ENCODE assay signal across 26 mouse cellular contexts in the genomic region with DNA sequence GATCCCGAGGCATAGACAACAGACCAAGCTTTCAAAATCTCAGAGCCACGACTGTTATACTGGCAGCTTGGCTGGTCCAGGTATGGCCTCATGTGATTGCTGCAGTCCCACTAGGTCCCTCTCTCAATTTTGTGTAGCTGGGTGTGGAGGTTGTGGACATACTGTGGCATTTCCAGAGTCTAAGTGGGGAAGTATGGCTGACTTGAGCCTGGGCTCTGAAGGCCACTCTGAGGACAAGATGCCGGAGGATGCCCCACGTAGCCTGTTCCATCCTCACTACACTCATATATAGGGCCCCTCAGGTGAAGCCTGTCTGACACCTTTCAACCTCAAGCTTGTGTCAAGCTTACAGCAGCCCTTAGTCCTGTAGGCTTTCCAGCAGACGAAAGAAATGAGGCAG.
DNase-seq lines count a peak whose midpoint lies in the region; ATAC-seq lines count a peak whose summit lies in the region.
"Had no signal": no experiment of that assay in that cellular context is flagged by ENCODE, and none has a peak within 500 bp of the region (broad histone marks: within the 10 kb centered on the region; RNA-seq: fewer than 3 reads in every experiment).

No protein-coding gene starts in this region.

- no peak overlapping the region for H3K9ac ChIP-seq in midbrain, embryonic 14.5 days (replicated peaks; ENCODE audit: low read length)
- H3K9ac ChIP-seq in midbrain, embryonic 11.5 days (ENCODE audit: low read length), result no peak overlapping the region
- H3K9ac ChIP-seq: embryonic facial prominence, embryonic 13.5 days; embryonic facial prominence, embryonic 15.5 days; forebrain, embryonic 12.5 days had no signal

- no peaks in the 10 kb centered on the region for H3K27me3 ChIP-seq in midbrain, embryonic 14.5 days (ENCODE audit: control insufficient read depth, insufficient read depth, low read length)
- H3K27me3 ChIP-seq in midbrain, embryonic 11.5 days (ENCODE audit: control insufficient read depth, insufficient read depth, low read length), result no peaks in the 10 kb centered on the region
- H3K27me3 ChIP-seq in splenic B cell, adult 2 months (ENCODE audit: control insufficient read depth, insufficient read depth, low read length, poor library complexity, severe bottlenecking), result no peaks in the 10 kb centered on the region
- H3K27me3 ChIP-seq: CH12.LX; embryonic facial prominence, embryonic 13.5 days; embryonic facial prominence, embryonic 15.5 days; forebrain, embryonic 12.5 days had no signal

- ATAC-seq in midbrain, embryonic 14.5 days (ENCODE audit: low FRiP score, low TSS enrichment), result 0 out of 2 replicates have a peak, but pooled peaks have one; percentile 27
- no peak for ATAC-seq in midbrain, embryonic 11.5 days (ENCODE audit: low FRiP score)
- ATAC-seq: activated CD4-positive, CD25-positive, alpha-beta regulatory T cell, adult 4 months; CD4-positive, CD25-positive, alpha-beta regulatory T cell, adult 4 months; forebrain, embryonic 14.5 days; forebrain, embryonic 16.5 days; Patski had no signal

- 85% methylated on average over 5 of the region's 5 CpGs for WGBS in midbrain, embryonic 14.5 days
- WGBS in midbrain, embryonic 11.5 days, result 78% methylated on average over 5 of the region's 5 CpGs

- DNase-seq in heart, adult 11 months, result peak; percentile 66
- DNase-seq in heart, postnatal 36 days, result no peak
- DNase-seq in midbrain, embryonic 14.5 days, result no peak
- no peak for DNase-seq in midbrain, embryonic 11.5 days (ENCODE audit: low spot score, missing footprints)
- DNase-seq in splenic B cell, adult 2 months (ENCODE audit: low read depth, low spot score), result peak; percentile 27
- DNase-seq: adrenal gland, postnatal 10 days; adrenal gland, postnatal 25 days; cerebellum, adult 11 months; cerebellum, adult 18-20 months; cerebellum, adult 8-10 months; cerebellum, adult 9-11 months; cerebellum, postnatal 14 days; cerebellum, postnatal 36 days; embryo, embryonic 11 days had no signal

- no peak overlapping the region for H3K27ac ChIP-seq in midbrain, embryonic 14.5 days (replicated peaks; ENCODE audit: low read depth, low read length)
- H3K27ac ChIP-seq in midbrain, embryonic 11.5 days (ENCODE audit: low read depth, low read length), result no peak overlapping the region
- H3K27ac ChIP-seq: embryonic facial prominence, embryonic 13.5 days; embryonic facial prominence, embryonic 15.5 days; forebrain, embryonic 10.5 days; forebrain, embryonic 12.5 days had no signal

- H3K36me3 ChIP-seq in midbrain, embryonic 14.5 days (ENCODE audit: control insufficient read depth, insufficient read depth, low read length), result no peaks in the 10 kb centered on the region
- H3K36me3 ChIP-seq in midbrain, embryonic 11.5 days (ENCODE audit: control insufficient read depth, insufficient read depth, low read length), result no peaks in the 10 kb centered on the region
- peaks cover 79% of the 10 kb centered on the region for H3K36me3 ChIP-seq in splenic B cell, adult 2 months (ENCODE audit: control insufficient read depth, insufficient read depth, low read length, poor library complexity, severe bottlenecking)
- H3K36me3 ChIP-seq: embryonic facial prominence, embryonic 13.5 days; embryonic facial prominence, embryonic 15.5 days; forebrain, embryonic 10.5 days; forebrain, embryonic 12.5 days; G1E had no signal

- no peak overlapping the region for H3K4me2 ChIP-seq in midbrain, embryonic 14.5 days (ENCODE audit: low read length)
- H3K4me2 ChIP-seq in midbrain, embryonic 11.5 days, result no peak overlapping the region
- H3K4me2 ChIP-seq: embryonic facial prominence, embryonic 13.5 days; embryonic facial prominence, embryonic 15.5 days; forebrain, embryonic 12.5 days had no signal

- no peaks in the 10 kb centered on the region for H3K4me1 ChIP-seq in midbrain, embryonic 14.5 days (ENCODE audit: control insufficient read depth, insufficient read depth, low read length)
- H3K4me1 ChIP-seq in midbrain, embryonic 11.5 days (ENCODE audit: control insufficient read depth, insufficient read depth, low read length), result no peaks in the 10 kb centered on the region
- H3K4me1 ChIP-seq: embryonic facial prominence, embryonic 13.5 days; embryonic facial prominence, embryonic 15.5 days; forebrain, embryonic 10.5 days; forebrain, embryonic 12.5 days had no signal

- no peak overlapping the region for H3K4me3 ChIP-seq in midbrain, embryonic 14.5 days (replicated peaks; ENCODE audit: low read depth, low read length)
- no peak overlapping the region for H3K4me3 ChIP-seq in midbrain, embryonic 11.5 days (ENCODE audit: low read depth, low read length)
- H3K4me3 ChIP-seq: embryonic facial prominence, embryonic 13.5 days; embryonic facial prominence, embryonic 15.5 days; erythroblast, embryonic 14.5 days; forebrain, embryonic 10.5 days; forebrain, embryonic 12.5 days had no signal

- intact Hi-C loops in heart, postnatal 36 days (cut with DNase I), result no loop called here

- peaks cover 11% of the 10 kb centered on the region; the same call in 1 of the 2 replicates for H3K9me3 ChIP-seq in midbrain, embryonic 14.5 days (ENCODE audit: control insufficient read depth, low read length)
- no peaks in the 10 kb centered on the region; the same call in 1 of the 2 replicates for H3K9me3 ChIP-seq in midbrain, embryonic 11.5 days (ENCODE audit: control insufficient read depth, low read length)
- H3K9me3 ChIP-seq: embryonic facial prominence, embryonic 13.5 days; embryonic facial prominence, embryonic 15.5 days had no signal

Comparison
In these comparisons a context has a peak if more than half of its experiments do, and no peak if none do; other contexts are left out.
1. DNase-seq: peak in heart, adult 11 months (single experiment) and splenic B cell, adult 2 months (single experiment); none in heart, postnatal 36 days (0 of 2), midbrain, embryonic 14.5 days (single experiment) and midbrain, embryonic 11.5 days (single experiment).